Mouse (Mus musculus) left cerebral cortex, postnatal 36 days (tissue): ENCODE measurements around the gene Ap2a1. TPM values are rescaled to one million over a fixed set of nuclear protein-coding genes. Genes with fewer than 3 reads are reported as not detected.

Experiments
- DNase-seq, 2 experiments: peaks; one replicate each; pipeline ENCODE4 v3.0.0; 2021 to 2022; ENCODE audit warnings: low spot score in 2 of 2, mixed read lengths in 1 of 2
- intact Hi-C: fragments of 180-260 bp; cut with DNase I; formaldehyde crosslinking; loops from one replicate; pipeline ENCODE4 v1.15.1; 2025
- total RNA-seq, 2 experiments: library from RNA; stranded (reverse); gene quantifications; 2 replicates each; pipeline ENCODE4 v1.2.3; 2021

Ap2a1 gene
- total RNA-seq, 2 experiments from 2014 or later = 346 to 355 TPM

- intact Hi-C loops = loop anchor here (5.0 to 10.0 kb wide), 2 partner anchors 33 to 231 kb away; no protein-coding TSS in a partner anchor
- no peak for DNase-seq
Observed at GRCm38 (mm10) chr7:44955628-44956027, 26.3 kb upstream of the Ap2a1 start.

- no peak for DNase-seq
- intact Hi-C loops = loop anchor here (10.0 kb wide), 1 partner anchor 229 kb away; no protein-coding TSS in a partner anchor
Observed at GRCm38 (mm10) chr7:44954091-44954885, 25.0 kb upstream of the Ap2a1 start.

GRCm38 (mm10) chr7:44953561-44953960, 24.3 kb upstream of the Ap2a1 start:
- no peak for DNase-seq
- intact Hi-C loops = loop anchor here (10.0 kb wide), 1 partner anchor 229 kb away; no protein-coding TSS in a partner anchor

GRCm38 (mm10) chr7:44952611-44953306, 23.5 kb upstream of the Ap2a1 start:
- intact Hi-C loops = loop anchor here (10.0 kb wide), 1 partner anchor 228 kb away; no protein-coding TSS in a partner anchor
- DNase-seq = peak; percentile 78 to 81

- no peak for DNase-seq
- intact Hi-C loops = loop anchor here (10.0 kb wide), 1 partner anchor 227 kb away; no protein-coding TSS in a partner anchor
Observed at GRCm38 (mm10) chr7:44951960-44952359, 22.7 kb upstream of the Ap2a1 start.

- no peak for DNase-seq
- intact Hi-C loops = loop anchor here (10.0 kb wide), 1 partner anchor 225 kb away; no protein-coding TSS in a partner anchor
Observed at GRCm38 (mm10) chr7:44949922-44950321, 20.6 kb upstream of the Ap2a1 start.

- DNase-seq = no peak
- intact Hi-C loops = no loop called here
Observed at GRCm38 (mm10) chr7:44942904-44943303, 13.6 kb upstream of the Ap2a1 start, which contains the start of gene Tsks. TSS of gene Tsks (plus strand) at chr7:44943204.

GRCm38 (mm10) chr7:44938680-44939079, 9.4 kb upstream of the Ap2a1 start:
- no peak for DNase-seq
- intact Hi-C loops = no loop called here

- intact Hi-C loops = loop anchor here (5.0 kb wide), 1 partner anchor 44 kb away; the partner anchor contains the start of gene Cpt1c
- DNase-seq = no peak
Observed at GRCm38 (mm10) chr7:44928570-44928969, 726 bp downstream of the Ap2a1 start.

- intact Hi-C loops = loop anchor here (5.0 kb wide), 1 partner anchor 47 kb away; the partner anchor contains the start of gene Cpt1c
- no peak for DNase-seq
Observed at GRCm38 (mm10) chr7:44925468-44925867, 3.8 kb downstream of the Ap2a1 start.

- intact Hi-C loops = loop anchor here (5.0 kb wide), 1 partner anchor 35 kb away; no protein-coding TSS in a partner anchor
- no peak for DNase-seq
Observed at GRCm38 (mm10) chr7:44922530-44922929, 6.8 kb downstream of the Ap2a1 start.

- intact Hi-C loops = no loop called here
Observed at GRCm38 (mm10) chr7:44919127-44919526, 10.2 kb downstream of the Ap2a1 start.

GRCm38 (mm10) chr7:44918219-44918618, 11.1 kb downstream of the Ap2a1 start:
- intact Hi-C loops = no loop called here
- DNase-seq = no peak

More at GRCm38 (mm10) chr7:44919127-44919526, 10.2 kb downstream of the Ap2a1 start:
- no peak for DNase-seq

GRCm38 (mm10) chr7:44916881-44917280, 12.4 kb downstream of the Ap2a1 start:
- intact Hi-C loops = no loop called here
- no peak for DNase-seq

GRCm38 (mm10) chr7:44916191-44916590, 13.1 kb downstream of the Ap2a1 start:
- DNase-seq = no peak
- intact Hi-C loops = no loop called here

GRCm38 (mm10) chr7:44915314-44915713, 14.0 kb downstream of the Ap2a1 start:
- DNase-seq = no peak
- intact Hi-C loops = no loop called here

GRCm38 (mm10) chr7:44914396-44914795, 14.9 kb downstream of the Ap2a1 start:
- intact Hi-C loops = no loop called here

GRCm38 (mm10) chr7:44908706-44909476, 20.4 kb downstream of the Ap2a1 start:
- DNase-seq = no peak
- intact Hi-C loops = no loop called here

More at GRCm38 (mm10) chr7:44914396-44914795, 14.9 kb downstream of the Ap2a1 start:
- DNase-seq = no peak

GRCm38 (mm10) chr7:44905430-44905829, 23.9 kb downstream of the Ap2a1 start:
- peak in 1 of 2 experiments; percentile 64 for DNase-seq
- intact Hi-C loops = no loop called here
